Mouse (Mus musculus) c-Kit-positive CD71-negative TER-119-negative erythroid progenitor cells, embryonic 14.5 days (primary cell): ENCODE data around the gene Cxcl13.
"Not testable (repeated sequence)": the region's sequence is repeated elsewhere in the genome, so short reads cannot be mapped to it uniquely, and the experiment has no call there.

Source experiments
- DNase-seq: peaks from one replicate; pipeline ENCODE4 v3.0.0-alpha.2; 2013; ENCODE audit warnings: low read depth

The Cxcl13 gene

GRCm38 (mm10) chr5:95956651-95957050 lies at the start of gene Cxcl13:
Gene Cxcl13 (plus strand): TSS chr5:95956951.
- DNase-seq = no peak

DNA sequence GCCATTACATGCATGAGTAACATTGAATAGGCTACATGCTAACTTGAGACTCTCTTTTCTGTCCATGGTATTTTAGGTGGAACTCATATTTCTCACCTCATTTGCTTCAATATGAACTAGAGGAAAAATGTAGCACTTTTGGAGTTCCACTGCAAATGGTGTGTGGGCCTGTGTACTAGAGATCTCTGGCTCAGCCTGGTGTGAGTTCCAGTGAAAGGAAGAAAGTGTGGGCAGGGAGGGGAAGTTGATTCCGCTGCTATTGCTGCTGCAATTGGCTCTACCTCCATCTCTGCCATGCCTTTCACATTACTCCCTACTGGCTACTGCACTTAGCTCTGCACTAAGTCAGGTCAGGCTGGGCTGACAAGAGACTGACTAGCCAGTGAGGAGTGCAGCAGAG lies 45.7 kb upstream of the Cxcl13 start:
- DNase-seq = no peak

GRCm38 (mm10) chr5:95918491-95918890 lies 38.3 kb upstream of the Cxcl13 start:
- no peak for DNase-seq

GRCm38 (mm10) chr5:95924023-95924422 lies 32.7 kb upstream of the Cxcl13 start:
- DNase-seq = no peak

DNA sequence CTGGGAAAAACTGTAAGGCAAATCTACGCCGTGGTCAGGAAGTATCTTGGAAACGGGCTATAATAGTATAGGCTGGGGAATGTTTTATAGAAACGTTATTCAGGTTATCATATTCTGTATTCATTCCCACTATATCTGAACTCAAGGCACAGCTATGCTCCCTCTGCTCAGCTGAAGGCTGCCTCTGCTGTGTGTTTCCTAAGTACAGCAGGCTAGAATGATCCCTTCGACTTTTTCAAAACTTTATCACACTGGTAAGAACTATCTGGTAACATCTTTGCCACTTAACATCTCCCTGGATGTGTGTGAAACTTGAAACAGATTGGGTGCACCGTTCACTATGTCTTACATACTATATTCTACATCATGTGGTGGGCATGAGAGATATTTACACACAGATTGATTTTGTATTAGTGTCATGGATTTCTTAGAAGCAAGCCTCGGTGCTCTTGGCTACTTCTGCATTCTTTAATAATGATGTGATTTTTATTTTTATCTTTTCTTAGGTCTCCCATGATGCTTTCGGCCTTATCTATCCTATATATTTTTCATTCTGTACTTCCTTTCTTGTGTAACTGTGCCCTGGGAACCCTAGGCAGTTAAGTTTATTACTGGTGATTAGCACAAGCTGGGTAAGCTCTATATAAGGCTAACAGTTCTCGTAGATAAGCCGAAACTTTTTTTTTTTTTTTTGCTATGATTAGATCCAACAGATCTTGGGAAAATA lies 31.4 kb upstream of the Cxcl13 start:
- no peak for DNase-seq

- DNase-seq = no peak
These were observed 30.9 kb upstream of the Cxcl13 start for GRCm38 (mm10) chr5:95925931-95926263.

GRCm38 (mm10) chr5:95935035-95935434 lies 21.7 kb upstream of the Cxcl13 start:
- no peak for DNase-seq

- DNase-seq = no peak
These were observed 20.7 kb upstream of the Cxcl13 start for GRCm38 (mm10) chr5:95936068-95936467.

DNA sequence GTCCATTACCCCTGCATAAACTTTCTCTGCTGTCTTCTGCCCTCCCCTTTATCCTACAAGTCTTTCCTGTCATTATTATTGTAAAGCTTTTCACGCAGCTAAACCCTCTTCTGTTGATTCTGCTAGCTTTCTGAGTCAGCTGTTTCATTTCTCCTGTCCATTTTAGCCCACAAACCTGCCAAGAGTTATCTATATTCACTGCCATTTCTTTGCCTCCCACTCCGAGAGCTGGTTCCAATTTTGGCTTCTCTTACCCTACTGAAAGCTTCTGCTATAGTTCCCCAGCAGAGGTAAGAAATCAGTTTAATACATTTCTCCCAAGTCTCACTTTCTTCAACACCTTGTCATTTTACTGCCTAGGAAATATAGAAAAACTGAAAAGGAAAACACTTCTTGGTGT lies 19.6 kb upstream of the Cxcl13 start:
- no peak for DNase-seq

GRCm38 (mm10) chr5:95938044-95938625 lies 18.6 kb upstream of the Cxcl13 start:
- no peak for DNase-seq

- DNase-seq = no peak
These were observed 16.0 kb upstream of the Cxcl13 start for GRCm38 (mm10) chr5:95940682-95941221.

- no peak for DNase-seq
These were observed 15.2 kb upstream of the Cxcl13 start for GRCm38 (mm10) chr5:95941562-95941961.

GRCm38 (mm10) chr5:95945120-95945519 lies 11.6 kb upstream of the Cxcl13 start:
- DNase-seq = no peak

DNA sequence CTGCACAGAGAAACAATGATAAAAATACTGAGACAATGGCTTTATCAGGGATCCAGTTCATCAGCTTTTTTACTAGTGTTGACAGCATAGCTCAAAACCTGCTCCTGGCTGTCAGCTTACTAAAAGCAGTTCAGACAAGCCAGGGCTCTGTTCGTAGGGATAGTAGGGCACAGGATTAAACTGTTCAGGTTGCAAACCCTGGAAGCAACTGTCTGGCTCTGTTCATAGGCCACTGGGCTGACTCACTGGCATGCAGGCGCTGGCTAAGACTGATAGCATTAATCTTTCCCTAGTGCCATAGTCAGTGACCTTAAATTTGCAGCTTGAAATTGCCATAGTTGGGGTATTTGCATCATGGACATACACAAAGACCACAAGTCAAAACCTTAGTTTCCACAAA lies 10.4 kb upstream of the Cxcl13 start:
- DNase-seq = no peak

DNA sequence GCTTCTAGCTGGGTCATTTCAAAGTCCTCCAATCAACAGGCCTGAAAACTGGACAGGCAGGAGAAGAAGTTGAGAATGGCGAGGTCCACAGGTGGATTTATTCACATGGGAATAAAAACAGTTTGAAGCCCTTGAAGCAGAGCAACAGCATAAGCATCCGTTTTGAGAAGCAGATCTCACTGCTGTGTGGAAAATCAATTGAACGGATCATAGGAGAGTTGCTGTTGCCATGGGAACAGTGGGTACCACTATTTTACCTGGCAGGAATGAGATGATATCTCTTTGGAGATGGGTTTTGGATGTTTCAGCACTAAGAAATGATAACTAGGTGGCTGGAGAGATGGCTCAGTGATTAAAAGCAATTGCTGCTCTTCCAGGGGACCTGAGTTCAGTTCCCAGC lies 8.1 kb upstream of the Cxcl13 start:
- no peak for DNase-seq

DNA sequence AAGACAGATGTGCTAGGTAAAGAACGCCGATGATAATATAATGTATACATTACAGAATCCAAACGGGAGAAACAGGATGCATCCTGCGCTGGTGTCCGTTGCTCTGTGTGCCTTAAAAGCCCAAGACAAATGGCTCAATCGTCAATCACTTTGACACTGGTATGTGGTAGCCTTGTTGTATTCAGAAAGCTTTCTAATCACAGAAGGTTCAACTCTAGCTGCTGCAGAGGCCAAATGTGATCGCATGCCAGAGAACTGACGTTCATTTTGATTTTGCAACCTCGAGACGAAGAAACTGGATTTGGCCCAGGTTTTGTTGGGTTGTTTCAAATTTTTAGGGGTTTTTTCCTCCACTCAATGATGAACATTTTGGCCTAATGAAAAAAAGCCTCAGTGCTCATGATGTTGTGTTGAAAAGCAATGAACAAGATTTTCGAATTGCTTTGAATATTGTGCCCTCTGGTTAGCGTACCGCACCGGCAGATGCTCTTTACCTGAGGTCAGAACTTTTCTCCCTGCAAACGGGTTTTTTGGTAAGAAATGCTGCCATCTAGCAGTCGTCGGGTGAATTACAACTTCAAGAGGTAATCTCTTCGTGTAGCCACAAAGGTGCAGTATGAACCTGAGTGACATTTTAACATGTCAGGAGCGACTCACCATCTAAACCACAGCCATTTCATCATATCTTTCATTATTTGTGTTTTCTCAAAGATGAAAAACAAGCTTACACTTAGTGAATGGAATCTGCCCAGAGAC lies 6.6 kb upstream of the Cxcl13 start:
- peak; percentile 31 for DNase-seq

DNA sequence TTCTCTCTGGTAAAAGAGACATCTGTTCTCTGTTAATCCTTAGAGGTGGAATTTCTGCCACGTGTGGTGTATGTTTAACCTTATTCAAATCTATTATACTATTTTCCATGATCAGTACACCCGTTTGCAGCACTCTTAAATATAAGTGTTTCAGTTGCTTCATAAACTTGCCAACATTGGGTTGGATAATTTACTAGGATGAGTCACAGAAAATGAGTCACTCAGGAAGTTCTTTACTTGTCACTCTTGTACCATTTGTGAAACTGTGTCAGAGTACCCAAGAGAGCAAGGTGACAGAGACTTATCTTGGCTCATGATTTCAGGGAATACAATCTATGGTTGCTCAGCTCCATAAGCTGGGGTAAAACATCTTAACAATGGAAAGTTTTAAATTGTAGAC lies 8.2 kb downstream of the Cxcl13 start:
- no peak for DNase-seq

- no peak for DNase-seq
These were observed 9.9 kb downstream of the Cxcl13 start for GRCm38 (mm10) chr5:95966621-95967020.

DNA sequence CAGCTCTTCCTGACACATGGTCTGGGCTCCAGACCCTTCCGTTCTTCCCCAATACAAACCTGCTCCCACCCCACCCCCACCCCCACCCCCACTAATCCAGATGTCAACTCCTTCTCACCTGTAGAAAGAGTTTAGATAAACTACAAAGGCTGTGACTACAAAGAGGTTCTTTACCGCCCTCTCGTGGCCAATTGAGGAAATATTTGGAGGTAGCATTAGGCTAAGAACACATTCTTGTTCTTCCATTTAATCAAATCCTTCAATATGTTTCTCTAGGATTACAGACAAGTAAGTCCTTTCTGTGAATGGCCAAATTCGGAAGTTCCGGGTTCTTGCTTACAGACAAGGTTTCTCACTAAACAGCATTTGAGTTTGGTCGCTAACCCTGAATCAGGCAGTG lies 14.1 kb downstream of the Cxcl13 start:
- DNase-seq = peak; percentile 24

DNA sequence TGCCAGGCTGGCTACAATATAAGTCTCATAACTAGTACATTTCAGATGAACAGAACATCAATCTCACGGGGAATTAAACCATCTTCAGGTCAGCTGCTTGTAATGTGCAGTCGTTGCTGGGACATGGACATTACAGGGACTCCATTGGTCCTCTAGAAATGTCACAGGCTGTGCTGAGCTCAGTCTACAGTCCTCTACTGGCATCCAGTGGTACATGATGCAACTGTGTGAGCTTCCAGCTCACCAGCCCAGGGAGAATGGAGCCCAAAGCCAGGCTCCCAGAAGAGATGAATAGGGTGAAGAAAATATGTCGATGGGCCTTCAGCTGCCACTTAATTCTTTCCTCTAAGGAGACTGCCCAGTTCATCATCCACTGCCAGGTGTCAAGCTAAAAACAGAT lies 15.5 kb downstream of the Cxcl13 start:
- DNase-seq = no peak

- not testable (repeated sequence) for DNase-seq
These were observed 17.1 kb downstream of the Cxcl13 start for GRCm38 (mm10) chr5:95973806-95974205.

- no peak for DNase-seq
These were observed 19.5 kb downstream of the Cxcl13 start for GRCm38 (mm10) chr5:95976299-95976698.
